Mouse (Mus musculus): ENCODE measurements around the gene Zwilch. TPM values are rescaled to one million over a fixed set of nuclear protein-coding genes. Genes with fewer than 3 reads are reported as not detected.
"Not testable (repeated sequence)": the region's sequence is repeated elsewhere in the genome, so short reads cannot be mapped to it uniquely, and the experiment has no call there.

Zwilch gene
- total RNA-seq (2017): 3.4 to 10.1 TPM (median 7.4 TPM) in 3 replicates

GRCm38 (mm10) chr9:64172816-64173665 is at the start of gene Zwilch, which contains the start of gene Rpl4:
TSS of gene Zwilch (minus strand) at chr9:64173104.
TSS of gene Rpl4 (plus strand) at chr9:64173375.
- ATAC-seq (replicated peaks; ENCODE audit: insufficient number of reproducible peaks, low FRiP score, low TSS enrichment, poor library complexity, severe bottlenecking): peak; percentile 87

- ATAC-seq (replicated peaks; ENCODE audit: insufficient number of reproducible peaks, low FRiP score, low TSS enrichment, poor library complexity, severe bottlenecking): no peak
These were observed 49.2 kb upstream of the Zwilch start for GRCm38 (mm10) chr9:64222098-64222497.

GRCm38 (mm10) chr9:64221480-64221879 is 48.6 kb upstream of the Zwilch start:
- ATAC-seq (replicated peaks; ENCODE audit: insufficient number of reproducible peaks, low FRiP score, low TSS enrichment, poor library complexity, severe bottlenecking): no peak

- no peak for ATAC-seq (replicated peaks; ENCODE audit: insufficient number of reproducible peaks, low FRiP score, low TSS enrichment, poor library complexity, severe bottlenecking)
These were observed 47.7 kb upstream of the Zwilch start for GRCm38 (mm10) chr9:64220603-64221002.

GRCm38 (mm10) chr9:64219772-64220420 is 47.0 kb upstream of the Zwilch start:
- ATAC-seq (replicated peaks; ENCODE audit: insufficient number of reproducible peaks, low FRiP score, low TSS enrichment, poor library complexity, severe bottlenecking): no peak

- ATAC-seq (replicated peaks; ENCODE audit: insufficient number of reproducible peaks, low FRiP score, low TSS enrichment, poor library complexity, severe bottlenecking): no peak
These were observed 46.4 kb upstream of the Zwilch start for GRCm38 (mm10) chr9:64219305-64219704.

- no peak for ATAC-seq (replicated peaks; ENCODE audit: insufficient number of reproducible peaks, low FRiP score, low TSS enrichment, poor library complexity, severe bottlenecking)
These were observed 45.0 kb upstream of the Zwilch start for GRCm38 (mm10) chr9:64217887-64218286.

GRCm38 (mm10) chr9:64216641-64217040 is 43.7 kb upstream of the Zwilch start:
- ATAC-seq (replicated peaks; ENCODE audit: insufficient number of reproducible peaks, low FRiP score, low TSS enrichment, poor library complexity, severe bottlenecking): no peak

GRCm38 (mm10) chr9:64216090-64216489 is 43.2 kb upstream of the Zwilch start:
- ATAC-seq (replicated peaks; ENCODE audit: insufficient number of reproducible peaks, low FRiP score, low TSS enrichment, poor library complexity, severe bottlenecking): no peak

- ATAC-seq (replicated peaks; ENCODE audit: insufficient number of reproducible peaks, low FRiP score, low TSS enrichment, poor library complexity, severe bottlenecking): no peak
These were observed 41.5 kb upstream of the Zwilch start for GRCm38 (mm10) chr9:64214452-64214851.

GRCm38 (mm10) chr9:64207509-64208084 is 34.7 kb upstream of the Zwilch start:
- no peak for ATAC-seq (replicated peaks; ENCODE audit: insufficient number of reproducible peaks, low FRiP score, low TSS enrichment, poor library complexity, severe bottlenecking)

GRCm38 (mm10) chr9:64202866-64203265 is 30.0 kb upstream of the Zwilch start:
- ATAC-seq (replicated peaks; ENCODE audit: insufficient number of reproducible peaks, low FRiP score, low TSS enrichment, poor library complexity, severe bottlenecking): no peak

- no peak for ATAC-seq (replicated peaks; ENCODE audit: insufficient number of reproducible peaks, low FRiP score, low TSS enrichment, poor library complexity, severe bottlenecking)
These were observed 29.4 kb upstream of the Zwilch start for GRCm38 (mm10) chr9:64202331-64202730.

- no peak for ATAC-seq (replicated peaks; ENCODE audit: insufficient number of reproducible peaks, low FRiP score, low TSS enrichment, poor library complexity, severe bottlenecking)
These were observed 27.0 kb upstream of the Zwilch start for GRCm38 (mm10) chr9:64199897-64200296.

GRCm38 (mm10) chr9:64198763-64199418 is 26.0 kb upstream of the Zwilch start:
- not testable (repeated sequence) for ATAC-seq (replicated peaks; ENCODE audit: insufficient number of reproducible peaks, low FRiP score, low TSS enrichment, poor library complexity, severe bottlenecking)

GRCm38 (mm10) chr9:64198068-64198762 is 25.3 kb upstream of the Zwilch start:
- ATAC-seq (replicated peaks; ENCODE audit: insufficient number of reproducible peaks, low FRiP score, low TSS enrichment, poor library complexity, severe bottlenecking): no peak

- ATAC-seq (replicated peaks; ENCODE audit: insufficient number of reproducible peaks, low FRiP score, low TSS enrichment, poor library complexity, severe bottlenecking): no peak
These were observed 24.6 kb upstream of the Zwilch start for GRCm38 (mm10) chr9:64197524-64197923.

- no peak for ATAC-seq (replicated peaks; ENCODE audit: insufficient number of reproducible peaks, low FRiP score, low TSS enrichment, poor library complexity, severe bottlenecking)
These were observed 22.6 kb upstream of the Zwilch start for GRCm38 (mm10) chr9:64195554-64195953.

- no peak for ATAC-seq (replicated peaks; ENCODE audit: insufficient number of reproducible peaks, low FRiP score, low TSS enrichment, poor library complexity, severe bottlenecking)
These were observed 21.0 kb upstream of the Zwilch start for GRCm38 (mm10) chr9:64193879-64194278.
